Mouse (Mus musculus) heart, adult 11 months (tissue): ENCODE data around the gene Hid1.

Experiments
- DNase-seq: peaks from one replicate; pipeline ENCODE4 v3.0.0; 2022

Gene Hid1

GRCm38 (mm10) chr11:115374695-115375425, 7.3 kb upstream of the Hid1 start:
- DNase-seq = peak; percentile 94

- DNase-seq = peak; percentile 98
Measured at GRCm38 (mm10) chr11:115373805-115374694, 6.5 kb upstream of the Hid1 start.

DNA sequence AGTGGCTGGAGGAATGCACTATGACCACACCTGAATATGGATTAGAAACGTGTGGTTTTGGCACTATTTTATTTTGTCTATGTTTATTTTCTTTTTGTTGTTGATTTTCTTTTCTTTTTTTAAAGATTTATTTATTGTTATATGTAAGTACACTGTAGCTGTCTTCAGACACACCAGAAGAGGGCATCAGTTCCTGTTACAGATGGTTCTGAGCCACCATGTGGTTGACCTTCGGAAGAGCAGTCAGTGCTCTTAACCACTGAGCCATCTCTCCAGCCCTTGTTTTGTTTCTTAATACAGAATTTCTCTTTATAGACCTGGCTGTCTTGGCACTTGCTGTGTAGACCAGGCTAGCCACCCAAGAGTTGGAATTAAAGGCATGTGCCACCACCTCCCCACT, 5.2 kb upstream of the Hid1 start:
- no peak for DNase-seq

- DNase-seq = no peak
Measured at GRCm38 (mm10) chr11:115372015-115372414, 4.5 kb upstream of the Hid1 start.

GRCm38 (mm10) chr11:115371354-115371753, 3.8 kb upstream of the Hid1 start:
- peak; percentile 87 for DNase-seq

DNA sequence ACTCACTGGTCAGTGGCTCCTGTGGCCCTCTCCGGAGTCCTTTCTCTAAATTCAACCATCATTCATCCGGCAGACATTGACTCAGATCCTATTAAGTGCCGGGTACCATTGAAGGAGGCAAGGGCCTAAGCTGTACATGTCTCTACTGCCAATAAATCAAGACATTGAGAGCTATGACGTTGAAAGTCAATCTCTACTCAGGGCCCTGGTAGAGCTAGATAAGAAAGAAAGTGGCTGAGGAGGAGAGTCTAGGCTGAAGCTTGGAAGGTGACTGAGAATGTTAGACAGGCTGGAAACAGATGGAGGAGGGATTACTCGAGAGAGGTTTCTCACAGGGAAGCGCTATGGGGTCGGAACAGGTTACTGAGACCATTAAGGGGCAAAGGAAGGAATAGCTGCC, 2.8 kb upstream of the Hid1 start:
- no peak for DNase-seq

DNA sequence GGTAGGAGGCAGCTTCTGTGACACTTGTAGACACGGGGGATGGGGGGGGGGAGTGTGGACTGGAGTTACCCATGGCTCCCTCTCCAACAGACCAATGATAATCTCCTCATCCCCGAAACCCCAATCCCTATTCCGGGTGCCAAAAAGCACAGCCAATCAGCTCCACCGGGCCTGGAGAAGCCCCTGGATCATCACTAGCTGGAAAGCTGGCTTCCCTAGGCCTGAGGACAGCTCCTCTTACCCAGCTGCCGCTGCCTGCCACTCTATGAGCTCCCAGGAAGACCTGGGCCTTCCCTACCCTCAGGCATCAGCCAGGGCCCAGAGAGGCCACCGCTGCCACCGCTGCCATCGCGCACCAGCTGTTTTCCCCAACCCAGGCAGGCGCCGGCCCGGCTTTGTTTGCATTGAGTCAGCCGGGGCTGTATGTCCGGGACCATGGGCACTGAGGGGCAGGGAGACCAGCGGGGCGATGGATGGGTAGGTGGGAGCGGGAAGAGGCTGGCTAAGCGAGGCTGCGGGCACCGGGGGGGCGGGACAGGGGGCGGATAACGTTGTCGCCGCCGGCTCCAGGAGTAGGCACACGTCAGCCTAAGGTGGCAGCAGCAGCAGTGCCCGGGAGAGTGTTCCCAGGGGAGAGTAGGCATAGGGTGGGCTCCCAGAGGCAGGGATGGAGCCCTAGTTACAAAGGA, 706 bp downstream of the Hid1 start:
- peak; percentile 93 for DNase-seq

- DNase-seq = peak; percentile 97
Measured at GRCm38 (mm10) chr11:115366039-115366705, 1.4 kb downstream of the Hid1 start.

GRCm38 (mm10) chr11:115364136-115364535, 3.4 kb downstream of the Hid1 start:
- DNase-seq = no peak

DNA sequence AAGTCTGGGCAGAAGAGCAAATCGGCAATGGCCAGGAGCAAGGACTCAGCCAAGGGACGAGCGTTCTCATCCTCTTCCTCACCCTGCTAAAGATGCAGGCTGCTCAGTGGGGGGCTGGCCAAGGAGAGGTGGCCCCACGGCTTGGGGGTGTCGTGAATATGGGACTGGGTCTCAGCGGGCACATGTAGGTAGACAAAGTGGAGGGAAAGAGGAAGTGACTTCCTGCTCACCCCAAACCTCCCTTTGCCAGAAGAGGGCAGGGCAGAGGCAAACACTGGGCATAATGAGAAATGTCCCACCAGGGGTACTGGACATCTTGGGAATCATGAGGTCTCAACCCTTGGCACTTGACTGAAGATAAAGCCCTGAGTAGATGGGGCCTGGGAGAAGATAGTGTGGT, 7.8 kb downstream of the Hid1 start:
- no peak for DNase-seq

GRCm38 (mm10) chr11:115359293-115359692, 8.3 kb downstream of the Hid1 start:
- DNase-seq = peak; percentile 92

GRCm38 (mm10) chr11:115358468-115358867, 9.1 kb downstream of the Hid1 start:
- DNase-seq = peak; percentile 95

DNA sequence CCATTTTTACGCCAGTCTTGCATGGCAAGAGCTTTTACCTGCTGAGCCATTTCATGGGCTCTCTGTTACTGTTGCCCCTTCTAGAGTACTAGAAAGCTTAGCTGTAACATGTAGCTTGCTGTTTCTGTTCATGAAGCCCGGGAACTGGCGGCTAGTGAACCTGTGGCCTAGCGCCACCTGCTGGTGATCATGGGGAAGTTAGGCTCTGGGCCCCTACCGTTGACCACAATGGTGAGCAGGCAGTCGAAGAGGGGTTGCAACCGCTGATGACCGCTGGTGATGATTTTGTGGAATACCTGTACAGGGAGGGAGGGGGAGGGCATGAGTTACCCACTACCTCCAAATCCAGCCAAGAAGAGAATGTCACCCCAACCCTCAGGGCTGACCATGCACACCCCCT, 13.4 kb downstream of the Hid1 start:
- peak; percentile 93 for DNase-seq

DNA sequence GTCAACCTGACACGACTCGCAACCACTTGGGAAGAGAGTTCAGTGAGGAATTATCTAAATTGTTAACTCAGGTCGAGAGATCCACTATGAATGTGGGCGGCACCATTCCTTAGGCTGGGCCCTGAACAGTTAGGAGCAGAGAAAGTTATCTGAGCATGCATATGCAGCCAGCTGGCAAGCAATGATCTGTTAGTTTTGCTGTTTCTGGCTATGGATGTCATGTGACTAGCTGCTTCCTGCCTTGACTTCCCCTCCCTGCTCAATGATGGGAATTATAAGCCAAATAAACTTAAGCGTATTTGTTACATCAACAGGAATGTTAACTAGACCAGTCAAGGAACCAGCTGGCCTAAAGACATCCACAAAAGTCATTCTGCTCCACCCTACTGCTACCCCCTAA, 14.2 kb downstream of the Hid1 start:
- DNase-seq = no peak

DNA sequence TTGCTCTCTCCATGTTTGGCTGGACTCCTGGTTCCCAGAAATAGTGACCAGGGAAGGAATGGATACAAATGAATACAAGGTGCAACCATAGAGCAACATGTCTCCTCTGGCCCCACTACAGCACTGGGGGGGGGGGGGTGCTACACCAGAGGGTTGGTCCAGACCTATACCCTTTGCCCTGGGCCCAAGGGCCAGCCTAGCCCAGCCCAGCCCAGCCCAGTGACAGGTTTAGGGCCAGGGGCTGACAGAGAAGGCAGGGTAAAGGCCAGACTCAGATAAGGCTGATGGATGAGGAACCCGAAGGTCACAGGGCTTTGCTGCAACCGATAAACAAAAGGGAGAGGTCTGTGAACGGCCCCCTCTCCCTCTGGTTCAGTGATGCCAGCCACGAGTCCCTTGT, 17.6 kb downstream of the Hid1 start:
- no peak for DNase-seq

DNA sequence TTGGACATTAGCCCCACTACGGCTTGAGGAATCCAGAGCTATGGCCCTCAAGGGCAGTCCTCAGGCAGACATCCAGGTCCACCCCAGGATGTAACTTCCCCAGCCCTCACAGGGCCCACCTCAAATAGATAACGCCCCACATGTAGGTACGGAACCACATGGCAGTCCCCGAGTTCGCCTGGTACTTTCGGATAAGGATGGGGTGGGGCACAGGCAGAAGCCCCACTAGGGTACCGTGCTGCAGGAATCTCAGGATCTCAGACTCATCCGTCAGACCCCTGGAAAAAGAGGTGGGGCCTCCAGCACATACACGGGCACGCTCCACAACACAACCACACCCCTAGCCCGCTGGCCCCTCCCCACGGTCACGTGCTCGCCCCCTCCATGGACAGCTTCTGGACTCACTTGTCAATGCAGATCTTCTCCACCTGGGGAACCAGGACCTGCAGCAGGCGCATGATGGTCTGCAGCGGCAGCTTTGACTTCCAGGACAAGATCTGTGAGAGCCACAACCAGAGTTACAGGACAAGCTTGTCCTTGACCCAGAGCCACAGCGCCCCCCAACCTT, 18.8 kb downstream of the Hid1 start:
- DNase-seq = no peak

- DNase-seq = no peak
Measured at GRCm38 (mm10) chr11:115345515-115345914, 22.0 kb downstream of the Hid1 start.

- DNase-seq = no peak
Measured at GRCm38 (mm10) chr11:115344967-115345366, 22.6 kb downstream of the Hid1 start.

DNA sequence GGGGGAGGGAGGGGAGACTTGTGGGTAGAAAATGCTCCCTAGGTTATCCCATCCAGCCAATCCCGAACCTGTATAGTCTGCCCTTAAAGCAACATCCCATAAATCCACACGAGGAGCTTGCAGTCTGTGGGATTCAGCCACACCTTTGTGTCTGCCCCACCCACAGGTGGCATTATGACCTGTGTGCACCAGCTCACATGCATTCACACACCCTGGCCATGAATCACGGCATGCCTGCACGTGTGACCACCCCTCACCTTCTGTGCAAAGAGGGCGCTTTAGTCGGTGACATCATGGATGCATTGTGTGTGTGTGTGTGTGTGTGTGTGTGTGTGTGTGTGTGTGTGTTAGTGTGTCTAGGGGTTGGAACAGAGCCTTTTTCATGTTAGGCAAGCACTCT, 25.7 kb downstream of the Hid1 start:
- DNase-seq = no peak

DNA sequence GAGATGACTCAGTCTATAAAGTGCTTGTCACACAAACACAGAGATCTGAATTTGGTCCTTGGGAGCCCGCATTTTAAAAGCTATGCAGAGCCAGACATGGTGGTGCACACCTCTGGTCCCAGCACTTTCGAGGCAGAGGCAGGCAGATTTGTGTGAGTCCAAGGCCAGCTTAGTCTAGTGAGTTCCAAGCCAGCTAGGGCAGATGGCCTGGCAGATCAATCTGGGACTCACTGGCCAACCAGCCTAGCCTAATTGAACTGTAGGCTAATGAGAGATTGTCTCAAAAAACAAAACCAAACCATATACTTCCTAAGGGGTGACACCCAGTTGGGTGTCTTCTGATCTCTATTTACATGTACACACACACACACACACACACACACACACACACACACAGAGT, 26.3 kb downstream of the Hid1 start:
- DNase-seq = no peak

- no peak for DNase-seq
Measured at GRCm38 (mm10) chr11:115337826-115338225, 29.7 kb downstream of the Hid1 start.

- DNase-seq = no peak
Measured at GRCm38 (mm10) chr11:115337350-115337749, 30.2 kb downstream of the Hid1 start.

DNA sequence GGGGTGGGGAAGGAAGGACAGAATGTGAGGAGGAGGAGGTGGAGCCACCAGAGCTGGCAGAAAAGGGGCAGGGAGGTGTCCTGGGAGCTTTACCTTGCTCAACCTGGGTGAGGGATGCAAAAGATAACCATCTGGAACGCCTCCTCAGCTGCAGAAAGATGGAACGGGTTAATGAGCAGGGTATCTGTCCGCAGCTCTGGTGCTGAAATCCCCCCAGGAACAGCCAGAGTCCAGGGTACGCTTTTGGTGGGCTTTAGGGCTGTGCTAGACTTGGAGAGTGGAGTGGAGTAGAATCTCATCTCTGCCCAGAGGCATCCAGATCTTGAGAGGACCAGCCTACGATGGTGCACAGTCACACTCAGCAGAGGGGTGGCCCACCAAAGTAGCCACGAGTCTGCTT, 31.4 kb downstream of the Hid1 start:
- no peak for DNase-seq
